Mouse (Mus musculus): ENCODE results near the gene Plpp7.

Gene Plpp7

DNA sequence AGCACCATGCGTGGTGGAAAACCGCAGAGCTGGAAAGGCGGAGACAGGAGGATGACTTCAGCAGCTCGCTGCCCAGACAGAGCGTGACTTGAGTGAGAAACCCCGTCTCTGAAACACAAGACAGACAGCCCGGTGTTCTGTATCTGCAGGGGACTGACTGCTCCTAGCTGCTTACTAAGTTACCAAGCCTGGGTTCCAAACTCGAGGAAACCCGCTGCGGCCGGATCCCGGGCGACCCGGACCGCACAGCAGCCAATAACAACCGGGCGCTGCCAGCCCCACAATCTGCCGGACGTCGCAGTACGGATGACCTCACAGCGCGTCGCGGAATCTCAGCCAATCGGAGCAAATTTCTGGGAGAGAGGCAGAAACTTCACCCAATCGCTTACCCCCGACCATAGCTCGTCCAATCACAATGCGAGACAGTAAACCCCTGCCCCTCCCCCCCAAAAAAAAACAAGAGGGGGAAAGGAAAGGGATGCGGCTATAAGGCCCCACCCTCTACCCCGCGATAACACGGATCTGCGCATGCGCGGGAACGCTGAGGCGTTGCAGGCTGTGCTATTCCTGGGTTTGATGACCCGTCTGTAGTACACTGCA lies 42.4 kb downstream of the Plpp7 start:
- under 1% methylated on average over 40 of the region's 40 CpGs for whole genome bisulfite sequencing

DNA sequence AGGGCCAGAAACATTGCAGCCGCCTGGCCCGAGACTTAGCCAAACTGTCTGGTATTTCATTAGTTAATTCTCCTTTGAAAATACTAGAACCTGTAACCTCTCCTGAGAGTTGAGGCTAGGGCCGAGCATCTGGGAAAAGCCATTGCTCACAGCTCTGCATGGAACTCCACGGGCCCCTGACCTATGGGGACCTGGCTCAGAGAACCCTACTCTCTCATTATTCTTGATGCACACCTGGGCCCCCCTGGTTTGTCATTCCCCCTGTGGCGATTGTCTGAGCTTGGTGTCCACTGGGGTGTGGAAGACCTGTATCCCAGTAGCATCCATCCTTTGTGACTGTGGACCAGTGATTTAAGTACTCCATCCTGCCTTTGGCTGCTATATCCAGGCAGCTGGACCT lies 44.0 kb downstream of the Plpp7 start:
- WGBS = 85% methylated on average over 5 of the region's 5 CpGs

DNA sequence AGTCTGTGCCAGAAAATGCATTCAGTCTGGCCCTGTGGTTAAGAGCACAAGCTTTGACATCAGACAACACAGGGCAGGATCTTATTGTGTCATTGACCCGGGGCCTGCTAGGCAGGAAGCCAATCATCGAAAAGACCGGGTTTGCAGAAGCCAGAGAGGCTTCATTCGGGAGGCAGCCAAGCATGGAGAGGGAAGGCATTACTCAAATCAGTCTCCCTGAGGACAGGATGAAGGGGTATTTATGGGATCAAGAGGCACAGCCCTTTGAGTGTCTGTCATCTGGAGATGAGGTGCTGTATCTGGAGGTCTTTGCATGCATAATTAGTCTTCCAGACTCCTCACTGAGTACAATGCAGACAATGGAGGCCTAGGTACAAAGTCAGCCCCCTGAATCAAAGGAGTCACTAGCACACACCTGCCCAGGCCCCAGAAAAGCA lies 45.2 kb downstream of the Plpp7 start:
- 35% methylated on average over 4 of the region's 4 CpGs for WGBS

DNA sequence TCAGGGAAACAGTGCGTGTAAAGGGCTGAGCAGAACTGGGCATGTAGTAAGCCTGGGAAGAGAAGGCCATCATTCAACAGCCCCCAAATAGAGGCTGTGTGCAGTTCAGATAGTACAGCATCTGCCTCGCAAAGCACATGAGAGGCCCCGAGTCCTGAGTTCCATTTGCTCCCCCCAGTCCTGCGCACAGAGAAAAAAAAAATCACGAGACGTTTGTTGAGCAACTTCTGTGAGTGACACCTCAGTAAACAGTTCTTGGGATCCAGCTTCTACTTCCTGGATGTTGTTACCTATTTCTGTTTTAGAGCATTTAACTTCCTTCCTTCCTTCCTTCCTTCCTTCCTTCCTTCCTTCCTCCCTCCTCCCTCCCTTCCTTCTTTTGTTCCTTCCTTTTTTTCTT lies 46.3 kb downstream of the Plpp7 start:
- WGBS = 85% methylated on average over 6 of the region's 6 CpGs

DNA sequence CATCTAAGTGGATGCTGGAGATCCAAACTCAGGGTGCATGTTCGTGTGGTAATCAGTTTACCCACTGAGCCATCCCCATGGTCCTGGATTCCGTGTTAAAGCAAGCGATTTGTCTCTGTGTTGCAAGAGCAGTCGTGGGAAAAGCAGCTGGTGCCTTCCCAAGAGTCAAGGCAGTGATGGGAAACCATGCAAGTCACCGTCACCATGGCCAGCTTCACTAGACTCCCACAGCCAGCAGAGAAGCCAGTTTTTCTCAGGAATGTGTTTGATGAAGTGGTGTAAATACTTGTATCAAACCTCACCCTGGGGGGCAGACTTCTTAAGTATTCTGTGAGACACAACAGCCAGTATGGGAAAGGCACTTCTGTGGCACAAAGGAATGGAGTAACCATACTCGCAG lies 47.0 kb downstream of the Plpp7 start:
- WGBS = 59% methylated on average over 6 of the region's 6 CpGs

DNA sequence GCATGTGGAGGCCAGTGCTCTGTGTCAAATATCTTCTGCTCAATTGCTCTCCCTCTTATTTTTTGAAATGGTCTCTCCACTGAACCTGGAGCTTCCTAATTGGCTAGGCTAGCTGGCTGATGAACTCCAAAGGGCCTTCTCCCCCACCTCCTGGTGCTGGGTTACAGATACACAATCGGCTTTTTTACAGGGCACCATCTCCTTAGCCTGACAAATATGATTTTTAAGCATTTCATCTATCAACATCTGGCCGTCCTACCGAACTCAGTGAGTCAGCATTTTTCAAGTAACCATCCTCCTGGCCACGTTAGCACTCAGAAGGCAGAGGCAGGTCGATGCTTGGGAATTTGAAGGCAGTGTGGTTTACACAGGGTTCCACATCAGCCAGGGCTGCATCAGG lies 49.3 kb downstream of the Plpp7 start:
- WGBS = 92% methylated on average over 5 of the region's 5 CpGs

DNA sequence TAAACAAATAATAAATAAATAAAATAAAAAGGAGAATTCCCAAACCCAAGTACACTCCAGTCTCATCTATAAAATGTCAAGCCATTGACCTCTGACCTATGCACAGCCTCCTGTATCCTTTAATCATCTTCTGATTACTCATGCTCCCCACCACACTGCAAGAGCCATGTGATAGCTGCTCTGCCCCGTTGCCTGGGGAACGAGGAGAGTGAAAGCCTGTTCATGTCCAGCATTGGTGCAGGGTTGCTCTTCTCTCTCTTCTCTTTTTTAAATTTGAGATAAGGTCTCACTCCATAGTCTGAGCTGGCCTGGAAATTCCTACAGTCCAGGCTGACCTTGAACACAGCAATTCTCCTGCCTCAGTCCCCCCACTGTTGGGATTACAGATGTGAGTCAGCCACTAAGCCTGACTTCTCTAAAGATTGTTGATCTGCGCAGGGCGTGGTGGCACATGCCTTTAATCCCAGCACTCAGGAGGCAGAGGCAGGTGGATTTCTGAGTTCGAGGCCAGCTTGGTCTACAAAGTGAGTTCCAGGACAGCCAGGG lies 51.4 kb downstream of the Plpp7 start:
- WGBS = 72% methylated on average over 5 of the region's 5 CpGs

DNA sequence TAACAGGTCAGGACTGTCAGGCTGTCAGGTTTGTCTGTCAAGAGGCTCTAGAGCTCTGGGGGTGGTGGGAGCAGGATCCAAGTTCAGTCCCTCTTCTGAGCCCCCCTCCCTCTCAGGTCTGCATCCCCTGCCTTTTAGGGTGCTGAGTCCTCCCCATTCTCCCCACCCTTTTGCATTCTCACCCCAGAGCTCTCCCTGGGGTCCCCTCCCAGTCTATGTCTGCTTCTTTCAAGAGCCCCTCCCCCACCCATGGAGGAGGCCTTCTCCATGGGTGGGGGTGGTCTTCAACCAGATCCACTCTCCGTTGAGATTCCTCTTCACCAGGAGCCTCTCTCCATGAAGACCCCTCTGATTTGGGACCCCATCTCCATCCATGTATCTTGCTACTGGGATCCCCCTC lies 54.8 kb downstream of the Plpp7 start:
- 21% methylated on average over 1 of the region's 1 CpGs for WGBS

DNA sequence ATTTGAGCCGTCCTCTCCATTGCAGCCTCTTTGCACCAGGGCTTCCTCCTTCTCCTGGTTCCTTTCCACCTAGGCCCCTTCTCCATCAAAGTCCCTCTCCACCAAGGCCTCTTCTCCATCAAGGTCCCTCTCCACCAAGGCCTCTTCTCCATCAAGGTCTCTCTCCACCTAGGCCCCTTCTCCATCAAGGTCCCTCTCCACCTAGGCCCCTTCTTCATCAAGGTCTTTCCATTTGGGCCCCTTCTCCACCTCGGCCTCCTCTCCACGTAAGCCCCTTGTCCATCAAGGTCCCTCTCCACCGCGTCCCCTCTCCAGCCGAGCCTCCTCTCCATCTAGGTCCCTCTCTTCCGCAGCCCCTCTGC lies 55.2 kb downstream of the Plpp7 start:
- 5% methylated on average over 7 of the region's 7 CpGs for WGBS

DNA sequence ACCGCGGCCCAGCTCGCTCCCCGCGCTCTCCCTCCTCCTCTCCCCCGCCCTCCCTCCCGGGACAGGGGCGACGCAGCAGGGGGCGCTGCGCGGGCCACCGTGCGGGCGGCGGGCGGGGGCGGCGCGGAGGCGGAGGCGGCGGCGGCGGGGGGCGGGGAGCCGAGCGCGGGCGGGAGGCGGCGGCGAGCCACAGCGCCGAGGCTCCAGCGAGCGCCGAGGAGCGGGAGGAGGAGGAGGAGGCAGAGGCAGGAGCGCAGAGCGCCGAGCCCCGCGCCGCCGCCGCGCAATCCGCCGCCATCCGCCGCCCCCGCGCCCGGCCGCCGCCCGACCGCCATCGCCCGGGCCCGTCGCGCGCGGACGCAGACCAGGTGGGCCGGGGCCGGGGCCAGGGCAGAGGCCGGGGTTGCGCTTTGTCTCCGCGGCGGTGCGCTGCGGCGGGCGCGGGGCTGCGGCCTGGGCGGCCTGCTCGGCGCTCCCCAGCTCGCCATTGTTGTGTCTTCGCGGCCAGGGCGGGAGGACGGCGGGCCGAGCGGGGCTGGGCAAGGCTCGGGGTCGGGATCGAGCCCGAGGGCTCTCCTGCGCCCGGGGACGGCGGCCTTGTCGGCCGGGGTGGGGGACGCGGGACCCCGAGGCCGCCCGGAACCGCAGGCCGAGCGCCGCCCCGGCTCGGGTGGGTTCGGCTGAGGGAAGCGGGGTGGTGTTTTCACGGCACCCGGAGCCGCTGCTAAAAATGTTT lies 55.8 kb downstream of the Plpp7 start, which contains the start of gene Prrc2b:
Gene Prrc2b, plus strand, starts transcription at position 159 of the 736 bp plus-strand sequence.
- WGBS = under 1% methylated on average over 92 of the region's 117 CpGs

DNA sequence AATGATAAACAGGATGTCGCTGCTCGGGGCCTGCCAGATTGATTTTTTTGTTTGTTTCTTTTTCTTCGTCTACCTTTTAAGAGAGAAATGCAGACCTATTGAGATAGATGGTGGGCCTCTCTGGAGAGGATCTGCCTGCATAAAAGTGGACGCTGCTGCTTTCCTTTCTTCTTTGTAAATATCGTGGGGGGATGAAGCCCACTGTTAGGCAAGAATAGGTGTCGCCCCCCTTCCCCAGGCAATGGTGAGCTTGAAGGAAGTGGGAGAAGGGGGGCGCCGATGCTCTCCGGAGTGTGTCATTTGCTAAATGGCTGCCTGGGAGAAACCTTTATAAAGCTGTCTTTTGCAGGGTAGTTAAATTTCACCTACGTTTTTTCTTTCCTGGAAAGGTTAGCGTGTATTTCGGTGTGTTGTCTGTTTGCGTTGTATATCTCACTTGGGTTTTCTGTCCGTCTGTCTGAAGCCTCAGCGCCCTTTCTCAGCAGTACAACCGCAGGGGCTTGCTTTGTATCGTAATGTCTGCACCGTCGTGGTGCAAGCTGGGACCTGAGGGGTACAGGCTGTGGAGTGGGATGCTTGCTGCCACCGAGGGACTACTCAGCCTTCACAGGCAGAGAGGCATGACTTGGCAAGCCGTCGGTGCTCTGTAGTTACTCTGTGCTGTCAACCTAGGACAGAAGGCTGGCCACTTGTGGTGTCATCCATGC lies 56.5 kb downstream of the Plpp7 start:
- WGBS = 1% methylated on average over 22 of the region's 22 CpGs

DNA sequence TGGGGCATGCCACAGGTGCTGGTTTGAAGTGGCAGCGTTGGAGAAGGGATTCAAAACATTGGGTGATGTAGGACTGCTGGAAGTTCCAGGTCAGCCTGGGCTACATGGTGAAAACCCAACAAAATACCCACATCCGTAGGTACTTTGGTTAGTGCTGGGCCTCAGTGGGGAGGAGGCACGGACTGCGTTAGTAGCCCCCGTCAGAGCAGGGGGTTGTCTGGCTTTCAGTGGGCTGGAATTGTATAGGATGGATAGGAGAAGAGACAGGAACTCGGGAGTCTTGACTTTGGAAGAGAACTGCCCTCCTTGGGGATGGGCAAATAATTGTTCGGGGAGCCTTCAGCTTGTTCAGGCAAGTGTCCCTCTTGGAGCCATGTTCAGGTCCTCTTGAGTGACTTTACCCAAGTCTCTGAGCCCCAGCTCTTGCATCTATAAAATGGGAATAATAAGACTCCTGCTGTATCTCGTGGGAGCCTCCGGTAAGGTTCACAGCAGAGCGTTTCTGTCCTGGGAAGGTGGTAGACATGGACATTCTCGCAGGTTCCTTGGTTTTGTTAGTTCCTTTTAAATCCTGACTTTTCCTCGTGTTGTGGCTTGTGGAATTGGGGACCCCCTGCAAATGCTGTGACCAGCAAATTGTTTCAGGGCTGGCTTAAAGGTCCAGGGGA lies 57.2 kb downstream of the Plpp7 start:
- 14% methylated on average over 12 of the region's 12 CpGs for WGBS

DNA sequence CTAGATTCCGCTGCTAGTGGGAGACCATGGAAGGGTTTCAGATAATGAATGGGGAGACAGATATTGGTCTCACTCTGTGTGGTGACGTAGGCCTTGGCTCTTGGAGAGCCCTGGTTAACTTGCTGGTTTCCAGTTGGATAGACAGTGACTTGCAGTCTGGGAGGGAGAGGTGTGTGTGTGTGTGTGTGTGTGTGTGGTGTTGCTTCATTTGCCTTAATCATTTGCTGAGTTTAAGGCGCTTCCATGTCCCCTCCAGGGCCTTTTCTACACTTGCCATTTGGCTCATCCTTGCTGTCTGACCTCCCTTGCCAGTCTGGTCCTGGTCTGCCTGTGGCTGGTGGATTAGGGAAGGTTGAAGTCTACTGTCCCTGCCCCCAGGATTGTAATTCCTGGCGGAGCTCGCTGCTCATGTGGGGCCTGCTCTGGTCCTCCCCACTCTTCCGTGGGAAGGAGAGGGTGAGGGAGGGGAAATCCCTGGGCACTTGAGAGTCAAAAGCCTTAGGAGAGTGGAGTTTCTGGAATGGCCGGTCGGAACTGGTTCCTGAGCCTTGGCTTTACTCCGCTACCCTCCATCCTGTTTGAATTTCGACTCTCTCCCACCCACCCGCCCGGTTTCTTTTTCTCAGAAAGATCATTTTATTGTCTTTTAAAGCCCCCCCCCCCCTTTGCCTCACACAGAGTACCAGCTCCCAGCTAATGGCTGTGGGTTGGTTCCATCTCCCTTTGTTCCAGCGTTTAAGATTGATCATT lies 57.9 kb downstream of the Plpp7 start:
- 10% methylated on average over 13 of the region's 13 CpGs for WGBS

DNA sequence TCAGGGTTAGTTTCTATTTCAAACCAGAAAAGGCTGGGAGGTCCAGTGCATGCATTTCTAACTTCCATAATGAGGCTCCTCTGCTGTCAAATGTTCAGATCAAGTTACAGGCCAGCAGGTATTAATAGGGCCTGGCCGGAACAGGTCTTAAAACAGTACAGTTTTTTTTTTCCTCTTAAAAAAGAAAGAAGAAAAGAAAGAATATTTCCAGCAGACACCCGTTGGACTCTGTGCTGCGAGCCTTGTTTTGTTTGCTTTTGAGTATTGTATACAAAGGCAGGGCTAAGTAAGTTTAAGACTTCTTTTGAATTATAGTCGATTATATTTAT lies 58.4 kb downstream of the Plpp7 start:
- WGBS = 7% methylated on average over 4 of the region's 4 CpGs

DNA sequence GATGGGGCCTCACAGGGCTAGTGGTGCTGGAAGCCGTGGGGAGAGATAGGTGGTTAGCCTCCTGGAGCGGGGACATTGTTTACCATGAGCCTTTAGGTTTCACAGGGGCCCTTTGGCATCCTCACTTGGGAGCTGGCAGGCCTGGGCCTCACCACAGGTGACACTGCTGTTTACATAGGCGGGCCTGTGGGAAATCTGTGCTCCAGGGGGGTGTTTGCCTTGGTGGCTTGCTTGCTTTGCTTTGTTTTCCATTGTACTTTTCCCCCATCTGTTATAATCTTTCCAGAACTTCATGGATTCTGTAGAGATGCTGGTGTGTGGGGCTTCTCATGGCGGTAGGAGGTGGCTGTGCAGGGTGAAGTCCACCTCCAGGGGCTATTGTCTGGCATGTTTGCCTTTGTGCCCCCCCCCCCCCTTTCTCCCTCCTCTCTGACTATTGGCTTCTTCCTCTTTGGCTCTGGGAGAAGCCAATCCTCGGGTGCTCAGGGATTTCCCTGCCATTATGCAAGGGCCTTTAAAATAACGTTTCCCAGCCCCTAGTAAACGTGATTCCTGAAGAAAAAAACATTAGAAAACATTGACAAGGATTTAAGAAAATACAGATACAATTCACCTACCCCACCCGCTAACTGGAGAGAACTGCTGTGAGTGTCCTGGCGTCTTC lies 59.1 kb downstream of the Plpp7 start:
- WGBS = 27% methylated on average over 9 of the region's 9 CpGs

DNA sequence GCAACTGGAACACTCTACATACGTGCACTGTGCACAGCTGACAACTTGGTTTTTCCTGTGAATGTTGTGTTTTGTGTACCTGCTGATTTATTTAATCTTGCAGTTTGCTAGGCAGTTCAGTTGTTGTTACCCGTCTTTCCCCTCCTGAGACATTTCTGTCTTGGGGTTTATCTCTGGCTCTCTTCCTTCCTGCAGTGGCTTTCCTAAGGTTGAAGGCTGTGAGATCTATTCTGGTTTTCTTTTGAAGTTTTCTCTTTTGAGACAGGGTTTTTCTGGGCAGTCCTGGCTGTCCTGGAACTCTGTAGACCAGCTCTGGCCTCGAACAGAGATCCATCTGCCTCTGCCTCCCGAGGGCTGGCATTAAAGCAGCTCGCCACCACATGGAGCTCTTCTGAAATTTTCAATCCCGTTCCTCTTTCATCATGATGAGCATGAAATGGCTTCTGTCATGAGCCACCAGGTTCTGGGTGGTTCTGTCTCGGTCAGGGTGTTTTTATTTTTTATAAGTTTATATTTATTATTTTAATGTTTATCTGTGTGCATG lies 59.7 kb downstream of the Plpp7 start:
- 33% methylated on average over 7 of the region's 7 CpGs for WGBS

DNA sequence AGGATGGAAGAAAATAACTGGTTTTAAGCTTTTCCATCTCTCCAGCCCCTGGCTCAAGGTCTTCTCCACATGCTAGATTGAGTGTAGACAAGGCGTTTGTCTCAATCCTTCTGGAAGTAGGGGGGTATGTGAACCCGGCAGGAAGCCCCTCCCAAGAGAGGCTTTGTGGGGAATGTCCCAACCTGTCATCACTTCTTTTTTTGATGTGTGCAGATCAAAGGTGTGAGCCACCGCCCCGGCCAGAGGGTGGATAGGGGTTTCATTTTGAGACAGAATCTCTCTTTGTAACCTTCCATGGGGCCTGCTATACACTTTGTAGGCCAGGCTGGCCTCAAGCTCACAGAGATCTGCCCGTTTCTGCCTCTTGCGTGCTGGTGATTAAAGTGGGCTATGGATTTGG lies 60.3 kb downstream of the Plpp7 start:
- 52% methylated on average over 6 of the region's 6 CpGs for WGBS

DNA sequence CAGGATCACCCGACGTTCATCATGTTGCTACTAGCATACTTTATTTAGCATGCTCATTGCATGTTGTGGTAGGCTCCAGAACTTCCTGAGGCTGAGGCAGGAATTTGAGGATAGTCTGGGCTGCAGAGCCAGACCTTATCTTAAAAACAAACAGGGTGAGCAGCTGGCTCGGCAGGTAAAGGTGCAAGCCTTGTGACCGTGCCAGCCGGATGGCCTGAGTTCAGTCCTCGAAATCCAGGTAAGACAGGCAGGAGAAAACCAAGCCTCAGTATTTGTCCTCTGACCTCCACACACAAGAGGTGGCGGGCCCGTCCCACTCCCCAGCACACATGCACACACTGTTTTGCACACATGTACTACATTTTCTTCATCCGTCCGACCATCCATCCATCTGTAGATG lies 61.3 kb downstream of the Plpp7 start:
- WGBS = 53% methylated on average over 10 of the region's 10 CpGs

DNA sequence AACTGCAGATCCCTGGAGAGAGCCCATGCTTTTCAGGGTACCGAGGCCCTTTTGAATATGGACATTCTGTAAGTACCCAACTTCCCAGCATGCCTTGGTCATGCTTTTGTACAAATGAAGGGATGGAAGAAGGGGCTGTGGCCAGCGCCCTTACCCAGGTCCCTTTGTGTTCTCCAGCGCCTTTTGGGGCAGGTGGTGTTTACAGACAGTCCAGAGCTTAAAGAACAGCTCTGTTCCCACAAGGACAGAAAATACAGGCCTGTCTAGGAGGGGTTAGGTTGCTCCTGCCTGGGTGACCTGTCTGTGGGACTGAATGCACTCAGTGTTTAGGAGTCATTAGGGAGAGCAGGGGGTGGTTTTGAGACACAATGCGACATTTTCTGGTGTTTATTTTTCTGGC lies 62.0 kb downstream of the Plpp7 start:
- WGBS = 28% methylated on average over 4 of the region's 4 CpGs

DNA sequence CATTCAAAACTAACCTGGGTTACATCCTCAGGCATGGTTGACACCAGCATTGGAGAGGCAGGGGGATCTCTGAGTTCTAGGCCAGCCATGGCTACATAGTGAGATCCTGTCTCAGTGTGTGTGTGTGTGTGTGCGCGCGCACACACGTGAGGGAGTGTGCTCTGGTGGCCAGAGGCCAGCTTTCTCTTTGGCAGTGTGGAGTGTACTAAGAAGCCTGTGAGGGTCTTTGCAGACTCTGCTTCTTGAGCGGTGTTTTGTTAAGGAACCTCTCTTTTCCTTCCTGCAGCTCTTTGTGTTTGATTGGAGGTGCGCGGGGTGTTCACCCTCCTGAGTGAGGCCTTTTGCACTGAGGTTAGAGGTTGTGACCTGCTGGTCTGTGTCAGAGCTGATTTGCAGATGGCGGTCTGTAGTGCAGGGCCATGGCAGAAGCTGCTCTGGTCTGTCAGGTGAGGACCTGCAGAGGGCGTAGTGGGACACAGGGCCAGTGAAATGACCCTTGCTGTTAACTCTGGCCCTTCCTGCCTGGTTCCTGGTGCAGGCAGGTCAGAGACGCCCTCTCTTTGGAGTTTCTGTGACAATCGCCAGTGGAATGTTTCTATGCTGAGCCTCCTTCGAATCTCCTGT lies 63.4 kb downstream of the Plpp7 start:
- 69% methylated on average over 12 of the region's 12 CpGs for WGBS
